Mouse (Mus musculus): ENCODE results near the gene Crtc1.

GRCm38 (mm10) chr8:70462516-70462813, 23.1 kb upstream of the Crtc1 start:
- TF ChIP-seq CTCF (IDR thresholded peaks at IDR 0.05; ENCODE audit: low read depth) (no peak), EP300 (IDR thresholded peaks at IDR 0.05; ENCODE audit: low read depth) (no peak)

All from liver, embryonic 14.5 days (tissue).